Mouse (Mus musculus) myocyte (in vitro differentiated cells): ENCODE results near the gene Alg12. TPM values are rescaled to one million over a fixed set of nuclear protein-coding genes. Genes with fewer than 3 reads are reported as not detected.
"Not testable (repeated sequence)": the region's sequence is repeated elsewhere in the genome, so short reads cannot be mapped to it uniquely, and the experiment has no call there.

Experiments
- H3K27me3 ChIP-seq: one replicate; pipeline ENCODE4 v1.6.1; 2011; ENCODE audit not compliant: control insufficient read depth, insufficient read depth, insufficient read length
- H3K36me3 ChIP-seq: one replicate; pipeline ENCODE4 v1.6.1; 2011; ENCODE audit not compliant: control insufficient read depth, insufficient read depth
- H3K4me2 ChIP-seq: one replicate; pipeline ENCODE4 v1.6.1; 2011; ENCODE audit warnings: low read depth, control low read depth
- H3K4me3 ChIP-seq: one replicate; pipeline ENCODE4 v1.5.1; 2011; ENCODE audit warnings: mild to moderate bottlenecking, control low read depth, moderate library complexity
- H3K79me2 ChIP-seq: one replicate; pipeline ENCODE4 v1.6.1; 2011; ENCODE audit not compliant: control insufficient read depth, insufficient read depth
- H3ac ChIP-seq: one replicate; pipeline ENCODE4 v1.6.1; 2011; ENCODE audit not compliant: control insufficient read depth, insufficient read length
- CEBPB ChIP-seq: IDR thresholded peaks from 2 replicates; pipeline ENCODE4 v1.6.1; 2011; ENCODE audit warnings: mild to moderate bottlenecking, moderate library complexity; ENCODE audit not compliant: poor library complexity, insufficient read depth, severe bottlenecking
- E2F4 ChIP-seq: IDR thresholded peaks from one replicate; pipeline ENCODE4 v1.6.1; 2011; ENCODE audit warnings: mild to moderate bottlenecking, control low read depth, moderate library complexity; ENCODE audit not compliant: insufficient read depth
- MAX ChIP-seq: IDR thresholded peaks from one replicate; pipeline ENCODE4 v1.6.1; 2011; ENCODE audit warnings: low read depth, mild to moderate bottlenecking, control low read depth
- MYOD1 ChIP-seq, 3 experiments: IDR thresholded peaks; one replicate each; pipeline ENCODE4 v1.6.1; 2011; ENCODE audit warnings: control low read depth in 2 of 3, low read depth in 2 of 3, mild to moderate bottlenecking in 2 of 3, moderate library complexity in 1 of 3; ENCODE audit not compliant: insufficient read length in 2 of 3, control insufficient read depth in 1 of 3
- MYOG ChIP-seq, 3 experiments: IDR thresholded peaks; one replicate each; pipeline ENCODE4 v1.6.1; 2011; ENCODE audit warnings: control low read depth in 2 of 3, low read depth in 2 of 3, mild to moderate bottlenecking in 2 of 3; ENCODE audit not compliant: insufficient read length in 2 of 3, control insufficient read depth in 1 of 3, insufficient read depth in 1 of 3
- POLR2A ChIP-seq: IDR thresholded peaks from one replicate; pipeline ENCODE4 v1.6.1; 2011; ENCODE audit warnings: low read depth, mild to moderate bottlenecking, control low read depth, moderate library complexity; ENCODE audit not compliant: insufficient read length
- POLR2AphosphoS2 ChIP-seq: IDR thresholded peaks from one replicate; pipeline ENCODE4 v1.6.1; 2011; ENCODE audit warnings: low read depth, control low read depth; ENCODE audit not compliant: insufficient read length
- REST ChIP-seq: IDR thresholded peaks from one replicate; pipeline ENCODE4 v1.6.1; 2011; ENCODE audit warnings: mild to moderate bottlenecking, control low read depth, moderate library complexity; ENCODE audit not compliant: insufficient read depth, insufficient read length
- SRF ChIP-seq: IDR thresholded peaks from one replicate; pipeline ENCODE4 v1.6.1; 2011; ENCODE audit warnings: low read depth; ENCODE audit not compliant: control insufficient read depth, insufficient read length
- TCF12 ChIP-seq: IDR thresholded peaks from one replicate; pipeline ENCODE4 v1.6.1; 2011; ENCODE audit warnings: mild to moderate bottlenecking, control low read depth; ENCODE audit not compliant: poor library complexity, insufficient read depth, severe bottlenecking
- TCF3 ChIP-seq: IDR thresholded peaks from one replicate; pipeline ENCODE4 v1.6.1; 2011; ENCODE audit warnings: low read depth, control low read depth; ENCODE audit not compliant: insufficient read length
- USF1 ChIP-seq: IDR thresholded peaks from one replicate; pipeline ENCODE4 v1.6.1; 2011; ENCODE audit warnings: low read depth, mild to moderate bottlenecking, control low read depth, moderate library complexity
- polyA plus RNA-seq: library from polyadenylated mRNA; unstranded; fragments of >200 nt; fragmentation: generic; extraction: Trizol; gene quantifications from one replicate; pipeline ENCODE4 v1.2.1, GENCODE M21; 2012; ENCODE audit warnings: missing spikeins

The Alg12 gene
- polyA plus RNA-seq, 1 experiment = 15.0 TPM

GRCm38 (mm10) chr15:88802348-88802747 lies 16.8 kb downstream of the Alg12 start:
- H3K79me2 ChIP-seq = no peaks in the 10 kb centered on the region
- no peak for TF ChIP-seq TCF3
- no peak for TF ChIP-seq TCF12
- TF ChIP-seq MYOD1 (IDR thresholded peaks at IDR 0.05; ENCODE audit: control insufficient read depth in 1 of 3, insufficient read length in 2 of 3, low read depth in 2 of 3) = no peak
- no peak for TF ChIP-seq E2F4
- H3K36me3 ChIP-seq = peaks cover 25% of the 10 kb centered on the region
- no peak overlapping the region for H3K4me2 ChIP-seq
- H3K27me3 ChIP-seq = no peaks in the 10 kb centered on the region
- H3ac ChIP-seq = no peak overlapping the region
- H3K4me3 ChIP-seq = no peak overlapping the region

DNA sequence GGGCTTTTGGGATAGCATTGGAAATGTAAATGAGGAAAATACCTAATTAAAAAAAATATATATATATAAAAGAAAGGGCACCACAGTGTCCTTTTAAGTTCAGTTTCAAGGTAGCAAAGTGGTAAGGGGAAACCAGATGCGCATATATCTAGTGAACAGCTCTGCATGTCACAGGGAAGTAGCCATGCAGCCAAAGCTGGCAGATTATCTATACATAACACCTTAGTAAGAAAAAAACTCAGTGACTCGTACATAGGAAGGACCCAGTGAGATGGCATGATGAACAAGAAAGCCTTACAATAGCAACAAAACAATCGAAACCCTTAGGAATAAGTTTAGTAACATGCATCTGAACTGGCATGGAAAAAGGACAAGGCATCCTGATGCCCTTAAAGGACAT lies 17.2 kb downstream of the Alg12 start:
- no peak overlapping the region for H3K4me2 ChIP-seq
- H3K27me3 ChIP-seq = no peaks in the 10 kb centered on the region
- H3ac ChIP-seq = no peak overlapping the region
- TF ChIP-seq POLR2A (no peak), TCF3 (no peak), CEBPB (no peak), MYOD1 (IDR thresholded peaks at IDR 0.05; ENCODE audit: control insufficient read depth in 1 of 3, insufficient read length in 2 of 3, low read depth in 2 of 3) (no peak), SRF (no peak), MYOG (IDR thresholded peaks at IDR 0.05; ENCODE audit: control insufficient read depth in 1 of 3, insufficient read depth in 1 of 3, insufficient read length in 2 of 3, low read depth in 2 of 3) (no peak)
- no peak overlapping the region for H3K4me3 ChIP-seq
- peaks cover 25% of the 10 kb centered on the region for H3K36me3 ChIP-seq
- H3K79me2 ChIP-seq = no peaks in the 10 kb centered on the region

DNA sequence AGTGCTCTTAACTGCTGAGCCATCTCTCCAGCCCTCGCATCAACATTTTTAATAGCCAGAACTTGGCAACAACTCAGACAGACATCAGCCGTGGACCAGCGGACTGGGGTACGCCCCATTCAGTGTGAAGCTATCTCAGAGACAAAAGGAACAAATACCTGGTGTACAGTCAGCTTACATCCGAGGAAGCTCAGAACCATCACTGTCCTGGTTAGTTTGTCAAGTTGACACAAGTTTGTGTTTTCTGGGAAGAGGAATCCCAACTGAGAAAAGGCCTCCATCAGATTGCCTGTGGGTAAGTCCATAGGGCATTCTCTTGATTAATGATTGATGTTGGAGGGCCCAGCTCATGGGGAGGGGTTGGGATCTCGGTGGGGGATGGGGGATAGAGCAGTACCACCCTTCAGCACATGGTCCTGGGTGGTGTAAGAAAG lies 18.2 kb downstream of the Alg12 start:
- Histone ChIP-seq H3K27me3 (no peaks in the 10 kb centered on the region), H3K36me3 (peaks cover 17% of the 10 kb centered on the region), H3K79me2 (no peaks in the 10 kb centered on the region), H3K4me3 (no peak overlapping the region), H3ac (no peak overlapping the region), H3K4me2 (no peak overlapping the region)
- TF ChIP-seq MYOD1 (IDR thresholded peaks at IDR 0.05; ENCODE audit: control insufficient read depth in 1 of 3, insufficient read length in 2 of 3, low read depth in 2 of 3) (no peak), REST (no peak), TCF3 (no peak), MYOG (IDR thresholded peaks at IDR 0.05; ENCODE audit: control insufficient read depth in 1 of 3, insufficient read depth in 1 of 3, insufficient read length in 2 of 3, low read depth in 2 of 3) (no peak), CEBPB (no peak), E2F4 (no peak), POLR2AphosphoS2 (no peak), POLR2A (no peak), USF1 (no peak), SRF (no peak)

- Histone ChIP-seq H3K4me3 (no peak overlapping the region), H3K79me2 (no peaks in the 10 kb centered on the region), H3K4me2 (no peak overlapping the region), H3K36me3 (peaks cover 10% of the 10 kb centered on the region), H3K27me3 (no peaks in the 10 kb centered on the region), H3ac (no peak overlapping the region)
- TF ChIP-seq CEBPB = no peak
- no peak for TF ChIP-seq TCF3
- TF ChIP-seq POLR2A = no peak
- no peak for TF ChIP-seq TCF12
- no peak for TF ChIP-seq SRF
- TF ChIP-seq E2F4 = no peak
- TF ChIP-seq MAX = no peak
- no peak for TF ChIP-seq MYOD1 (IDR thresholded peaks at IDR 0.05; ENCODE audit: control insufficient read depth in 1 of 3, insufficient read length in 2 of 3, low read depth in 2 of 3)
- no peak for TF ChIP-seq MYOG (IDR thresholded peaks at IDR 0.05; ENCODE audit: control insufficient read depth in 1 of 3, insufficient read depth in 1 of 3, insufficient read length in 2 of 3, low read depth in 2 of 3)
- no peak for TF ChIP-seq USF1
- no peak for TF ChIP-seq REST
- TF ChIP-seq POLR2AphosphoS2 = no peak
Measured at GRCm38 (mm10) chr15:88799950-88800371, 19.2 kb downstream of the Alg12 start.

DNA sequence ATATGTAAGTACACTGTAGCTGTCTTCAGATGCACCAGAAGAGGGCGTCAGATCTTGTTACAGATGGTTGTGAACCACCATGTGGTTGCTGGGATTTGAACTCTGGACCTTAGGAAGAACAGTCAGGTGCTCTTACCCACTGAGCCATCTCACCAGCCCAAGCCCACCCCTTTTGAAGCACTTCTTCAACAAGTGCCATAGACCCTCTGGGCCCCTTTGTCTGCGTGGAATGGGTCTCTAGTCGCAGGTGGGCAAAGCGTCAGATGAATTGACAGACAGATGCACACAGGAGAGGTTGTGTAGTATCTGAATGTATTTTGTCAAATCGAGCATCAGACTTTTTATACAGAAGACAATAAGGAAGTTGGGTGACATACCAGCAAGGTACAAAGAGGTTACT lies 24.4 kb downstream of the Alg12 start:
- not testable (repeated sequence) for H3ac ChIP-seq, H3K79me2 ChIP-seq, H3K4me2 ChIP-seq, H3K4me3 ChIP-seq, H3K36me3 ChIP-seq, H3K27me3 ChIP-seq
